14 mouse cellular contexts compared by ENCODE assay signal in the genomic region with DNA sequence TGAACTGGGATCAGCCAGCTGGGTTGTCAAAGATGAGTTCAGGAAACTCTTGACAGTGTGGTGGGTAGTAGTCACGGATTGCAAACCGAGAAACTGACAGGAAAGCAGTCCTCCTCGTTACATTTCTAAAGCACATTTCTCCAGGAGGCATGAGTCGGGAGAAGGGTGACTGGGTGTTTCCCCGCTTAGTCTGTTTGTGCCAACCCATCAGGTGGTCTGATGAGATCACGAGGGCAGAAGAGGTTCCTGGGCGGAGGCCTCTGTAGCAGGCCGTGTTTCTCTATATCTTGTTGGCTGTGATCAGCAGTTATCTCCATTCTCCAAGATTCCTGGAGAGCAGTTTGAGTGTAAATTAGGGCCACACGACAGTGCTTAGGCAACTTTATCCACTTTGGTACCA. TPM values are rescaled to one million over a fixed set of nuclear protein-coding genes. Genes with fewer than 3 reads are reported as not detected.
DNase-seq lines count a peak whose midpoint lies in the region; ATAC-seq and TF ChIP-seq lines count a peak whose summit lies in the region.
"Had no signal": no experiment of that assay in that cellular context is flagged by ENCODE, and none has a peak within 500 bp of the region (broad histone marks: within the 10 kb centered on the region; RNA-seq: fewer than 3 reads in every experiment).

No protein-coding gene starts in this region.

- peaks cover 11% of the 10 kb centered on the region for H3K36me3 ChIP-seq in forebrain, embryonic 13.5 days (ENCODE audit: poor library complexity, severe bottlenecking)
- 0 out of 2 replicates have a peak, but pooled peaks cover 1% of the 10 kb centered on the region for H3K36me3 ChIP-seq in forebrain, embryonic 14.5 days (ENCODE audit: control insufficient read depth, insufficient read depth, low read length)
- 0 out of 2 replicates have a peak, but pooled peaks cover 2% of the 10 kb centered on the region for H3K36me3 ChIP-seq in lung, embryonic 14.5 days (ENCODE audit: insufficient read depth)
- no peaks in the 10 kb centered on the region for H3K36me3 ChIP-seq in lung, postnatal 0 days (ENCODE audit: insufficient read depth, low read length)
- no peaks in the 10 kb centered on the region for H3K36me3 ChIP-seq in stomach, embryonic 15.5 days
- no peaks in the 10 kb centered on the region for H3K36me3 ChIP-seq in forebrain, postnatal 0 days (ENCODE audit: insufficient read depth)
- H3K36me3 ChIP-seq: hindbrain, embryonic 12.5 days had no signal

- H3K27ac ChIP-seq in forebrain, embryonic 13.5 days: no peak overlapping the region
- H3K27ac ChIP-seq in forebrain, embryonic 14.5 days (ENCODE audit: low read depth, low read length): no peak overlapping the region
- H3K27ac ChIP-seq in lung, embryonic 14.5 days (ENCODE audit: low read depth): 0 out of 2 replicates have a peak overlapping the region, but pooled peaks have one; percentile 31
- H3K27ac ChIP-seq in lung, postnatal 0 days (ENCODE audit: low read length): no peak overlapping the region
- peak overlapping the region; percentile 54 for H3K27ac ChIP-seq in stomach, embryonic 15.5 days
- no peak overlapping the region for H3K27ac ChIP-seq in forebrain, postnatal 0 days (ENCODE audit: low read depth, low read length)
- H3K27ac ChIP-seq: hindbrain, embryonic 12.5 days had no signal

- ATAC-seq in forebrain, embryonic 13.5 days: no peak
- no peak for ATAC-seq in forebrain, embryonic 14.5 days
- ATAC-seq in lung, embryonic 14.5 days (ENCODE audit: insufficient read depth): no peak
- no peak for ATAC-seq in lung, postnatal 0 days
- no peak for ATAC-seq in stomach, embryonic 15.5 days (ENCODE audit: insufficient read depth, low FRiP score, low read depth)
- no peak for ATAC-seq in forebrain, postnatal 0 days

- peak overlapping the region; percentile 34; the same call in 1 of the 2 replicates for H3K4me2 ChIP-seq in forebrain, embryonic 13.5 days
- H3K4me2 ChIP-seq in forebrain, embryonic 14.5 days (ENCODE audit: low read length): no peak overlapping the region
- no peak overlapping the region for H3K4me2 ChIP-seq in lung, embryonic 14.5 days
- H3K4me2 ChIP-seq in lung, postnatal 0 days (replicated peaks; ENCODE audit: low read depth, low read length): no peak overlapping the region
- no peak overlapping the region for H3K4me2 ChIP-seq in stomach, embryonic 15.5 days
- H3K4me2 ChIP-seq in forebrain, postnatal 0 days (ENCODE audit: low read depth): no peak overlapping the region
- H3K4me2 ChIP-seq: hindbrain, embryonic 12.5 days had no signal

- 73% methylated on average over 9 of the region's 9 CpGs for WGBS in forebrain, embryonic 13.5 days
- WGBS in forebrain, embryonic 14.5 days: 61% methylated on average over 9 of the region's 9 CpGs
- WGBS in lung, embryonic 14.5 days: 66% methylated on average over 9 of the region's 9 CpGs
- 64% methylated on average over 9 of the region's 9 CpGs for WGBS in lung, postnatal 0 days
- WGBS in stomach, embryonic 15.5 days: 77% methylated on average over 9 of the region's 9 CpGs
- WGBS in forebrain, postnatal 0 days: 66% methylated on average over 9 of the region's 9 CpGs

- H3K27me3 ChIP-seq in forebrain, embryonic 13.5 days: no peaks in the 10 kb centered on the region
- no peaks in the 10 kb centered on the region for H3K27me3 ChIP-seq in forebrain, embryonic 14.5 days (replicated peaks; ENCODE audit: control insufficient read depth, insufficient read depth, low read length)
- no peaks in the 10 kb centered on the region for H3K27me3 ChIP-seq in lung, embryonic 14.5 days (ENCODE audit: insufficient read depth, low read length)
- no peaks in the 10 kb centered on the region for H3K27me3 ChIP-seq in lung, postnatal 0 days (replicated peaks; ENCODE audit: insufficient read depth, low read length)
- H3K27me3 ChIP-seq in stomach, embryonic 15.5 days (replicated peaks): no peaks in the 10 kb centered on the region
- no peaks in the 10 kb centered on the region for H3K27me3 ChIP-seq in forebrain, postnatal 0 days (ENCODE audit: insufficient read depth, low read length)
- H3K27me3 ChIP-seq: hindbrain, embryonic 12.5 days; Patski had no signal

- no peak for DNase-seq in forebrain, embryonic 14.5 days (ENCODE audit: low spot score)
- no peak for DNase-seq in lung, embryonic 14.5 days
- DNase-seq in lung, postnatal 0 days (ENCODE audit: low spot score): no peak
- DNase-seq in liver: peak; percentile 35
- no peak for DNase-seq in cerebellum, postnatal 36 days
- no peak for DNase-seq in forebrain, postnatal 0 days
- DNase-seq: adrenal gland, postnatal 25 days; cerebellum, adult 8-10 months; kidney, postnatal 10 days; lung, adult 18-20 months had no signal

- TF ChIP-seq CTCF in lung, embryonic 14.5 days (IDR thresholded peaks at IDR 0.05; ENCODE audit: low read depth): no peak
- TF ChIP-seq CTCF in lung, postnatal 0 days (IDR thresholded peaks at IDR 0.05): no peak
- TF ChIP-seq CTCF in forebrain, postnatal 0 days (IDR thresholded peaks at IDR 0.05; ENCODE audit: low read depth): no peak

- peaks cover 52% of the 10 kb centered on the region for H3K4me1 ChIP-seq in forebrain, embryonic 13.5 days
- H3K4me1 ChIP-seq in forebrain, embryonic 14.5 days (ENCODE audit: control insufficient read depth, insufficient read depth, low read length): peaks cover 8% of the 10 kb centered on the region
- H3K4me1 ChIP-seq in lung, embryonic 14.5 days (ENCODE audit: insufficient read depth): no peaks in the 10 kb centered on the region
- H3K4me1 ChIP-seq in lung, postnatal 0 days (ENCODE audit: insufficient read depth, low read depth, low read length): no peaks in the 10 kb centered on the region
- H3K4me1 ChIP-seq in stomach, embryonic 15.5 days: peaks cover 14% of the 10 kb centered on the region; the same call in 1 of the 2 replicates
- no peaks in the 10 kb centered on the region for H3K4me1 ChIP-seq in forebrain, postnatal 0 days (ENCODE audit: insufficient read depth)

- no peak for TF ChIP-seq EP300 in lung, postnatal 0 days (IDR thresholded peaks at IDR 0.05)

- no peak overlapping the region for H3K9ac ChIP-seq in forebrain, embryonic 13.5 days
- H3K9ac ChIP-seq in forebrain, embryonic 14.5 days (ENCODE audit: low read length): no peak overlapping the region
- no peak overlapping the region for H3K9ac ChIP-seq in lung, embryonic 14.5 days
- no peak overlapping the region for H3K9ac ChIP-seq in lung, postnatal 0 days (replicated peaks; ENCODE audit: low read depth)
- H3K9ac ChIP-seq in stomach, embryonic 15.5 days: no peak overlapping the region
- no peak overlapping the region for H3K9ac ChIP-seq in forebrain, postnatal 0 days
- H3K9ac ChIP-seq: hindbrain, embryonic 12.5 days had no signal

- no peak overlapping the region for H3K4me3 ChIP-seq in forebrain, embryonic 13.5 days
- no peak overlapping the region for H3K4me3 ChIP-seq in forebrain, embryonic 14.5 days (ENCODE audit: low read depth, low read length)
- H3K4me3 ChIP-seq in lung, embryonic 14.5 days (ENCODE audit: low read depth, low read length): no peak overlapping the region
- H3K4me3 ChIP-seq in lung, postnatal 0 days (ENCODE audit: low read depth, low read length): no peak overlapping the region
- no peak overlapping the region for H3K4me3 ChIP-seq in stomach, embryonic 15.5 days (replicated peaks)
- no peak overlapping the region for H3K4me3 ChIP-seq in forebrain, postnatal 0 days (ENCODE audit: low read depth, low read length)
- H3K4me3 ChIP-seq: hindbrain, embryonic 12.5 days had no signal

- no peaks in the 10 kb centered on the region for H3K9me3 ChIP-seq in forebrain, embryonic 13.5 days (replicated peaks)
- no peaks in the 10 kb centered on the region for H3K9me3 ChIP-seq in forebrain, embryonic 14.5 days (replicated peaks; ENCODE audit: control insufficient read depth, low read length)
- no peaks in the 10 kb centered on the region for H3K9me3 ChIP-seq in lung, embryonic 14.5 days (ENCODE audit: low read depth, low read length)
- no peaks in the 10 kb centered on the region for H3K9me3 ChIP-seq in lung, postnatal 0 days (ENCODE audit: low read length)
- no peaks in the 10 kb centered on the region for H3K9me3 ChIP-seq in stomach, embryonic 15.5 days
- no peaks in the 10 kb centered on the region for H3K9me3 ChIP-seq in forebrain, postnatal 0 days (ENCODE audit: low read length)
- H3K9me3 ChIP-seq: hindbrain, embryonic 12.5 days had no signal

RNA-seq across cellular contexts. Expression of a gene that starts 8.6 kb away (rescaled TPM):
- polyA plus RNA-seq in forebrain, embryonic 13.5 days (2015; fragmentation: Nextera tagmentation; extraction: Ambion mirVana): 1.2 and 1.5 TPM in 2 replicates
- polyA plus RNA-seq in forebrain, embryonic 14.5 days (2014; fragmentation: Nextera tagmentation; extraction: Ambion mirVana): 0.38 and 0.72 TPM in 2 replicates
- polyA plus RNA-seq in lung, embryonic 14.5 days (2014; fragmentation: Nextera tagmentation; extraction: Ambion mirVana): 0.83 and 1.1 TPM in 2 replicates
- 2.2 and 2.3 TPM in 2 replicates for polyA plus RNA-seq in lung, postnatal 0 days (2015; fragmentation: Nextera tagmentation; extraction: Ambion mirVana)
- polyA plus RNA-seq in stomach, embryonic 15.5 days (2015; fragmentation: Nextera tagmentation; extraction: Ambion mirVana): 1.4 and 1.5 TPM in 2 replicates
- total RNA-seq in forebrain, postnatal 0 days (2014; rRNA removed): 0.38 TPM in 1 of 2 replicates, not detected in the other
- polyA plus RNA-seq in forebrain, postnatal 0 days (2015; fragmentation: Nextera tagmentation; extraction: Ambion mirVana): 0.59 and 0.97 TPM in 2 replicates

RNA-seq across cellular contexts. Expression of a gene that starts 29.6 kb away (rescaled TPM):
- 8.6 and 9.7 TPM in 2 replicates for polyA plus RNA-seq in forebrain, embryonic 13.5 days (2015; fragmentation: Nextera tagmentation; extraction: Ambion mirVana)
- 6.2 and 7.2 TPM in 2 replicates for polyA plus RNA-seq in forebrain, embryonic 14.5 days (2014; fragmentation: Nextera tagmentation; extraction: Ambion mirVana)
- polyA plus RNA-seq in lung, embryonic 14.5 days (2014; fragmentation: Nextera tagmentation; extraction: Ambion mirVana): 7.0 and 7.5 TPM in 2 replicates
- 6.7 and 6.8 TPM in 2 replicates for polyA plus RNA-seq in lung, postnatal 0 days (2015; fragmentation: Nextera tagmentation; extraction: Ambion mirVana)
- polyA plus RNA-seq in stomach, embryonic 15.5 days (2015; fragmentation: Nextera tagmentation; extraction: Ambion mirVana): 8.1 and 9.4 TPM in 2 replicates
- total RNA-seq in forebrain, postnatal 0 days (2014; rRNA removed): 4.3 and 8.9 TPM in 2 replicates
- polyA plus RNA-seq in forebrain, postnatal 0 days (2015; fragmentation: Nextera tagmentation; extraction: Ambion mirVana): 3.8 and 4.5 TPM in 2 replicates

Comparison
In these comparisons a context has a peak if more than half of its experiments do, and no peak if none do; other contexts are left out.
1. H3K27ac ChIP-seq: peak in lung, embryonic 14.5 days (single experiment) and stomach, embryonic 15.5 days (single experiment); none in forebrain, embryonic 13.5 days (single experiment), forebrain, embryonic 14.5 days (single experiment), lung, postnatal 0 days (single experiment) and forebrain, postnatal 0 days (single experiment).